Mouse (Mus musculus) MEL (cell line): ENCODE measurements at regions not wholly inside any gene's neighbourhood (a gene's known extent, or its start where the extent isn't known, plus 50 kb on each side); places are given as distances from the start of the nearest gene placed in this dataset.

Experiments
- DNase-seq: peaks from one replicate; pipeline ENCODE4 v3.0.0; 2011; ENCODE audit warnings: low read depth, low spot score
- H3K27ac ChIP-seq: 2 replicates; pipeline ENCODE4 v1.5.1; 2012; ENCODE audit warnings: low read depth, mild to moderate bottlenecking, control low read depth, low read length, moderate library complexity; ENCODE audit not compliant: control insufficient read depth
- H3K27me3 ChIP-seq, 2 experiments: fragments of 150-350 bp in 1 of 2; sonication (generic) in 1 of 2; 2 replicates each; pipeline ENCODE4 v1.6.1; 2012; ENCODE audit warnings: low read length in 2 of 2, mild to moderate bottlenecking in 2 of 2, improper control_type of control experiment in 1 of 2, moderate library complexity in 1 of 2; ENCODE audit not compliant: insufficient read depth in 2 of 2, control insufficient read depth in 1 of 2
- H3K36me3 ChIP-seq, 2 experiments: 2 replicates each; pipeline ENCODE4 v1.6.1; 2012 to 2014; ENCODE audit warnings: low read length in 2 of 2, improper control_type of control experiment in 1 of 2, inconsistent platforms in 1 of 2, mild to moderate bottlenecking in 1 of 2; ENCODE audit not compliant: insufficient read depth in 2 of 2, control insufficient read depth in 1 of 2
- H3K4me1 ChIP-seq, 2 experiments: fragments of 150-350 bp in 1 of 2; sonication (generic) in 1 of 2; 2 replicates each; pipeline ENCODE4 v1.6.1; 2012; ENCODE audit warnings: low read length in 2 of 2, improper control_type of control experiment in 1 of 2, mild to moderate bottlenecking in 1 of 2; ENCODE audit not compliant: insufficient read depth in 2 of 2, control insufficient read depth in 1 of 2
- H3K4me3 ChIP-seq, 2 experiments: fragments of 150-350 bp in 1 of 2; sonication (generic) in 1 of 2; 2 replicates each; pipeline ENCODE4 v1.5.1; 2012; ENCODE audit warnings: low read depth in 2 of 2, low read length in 2 of 2, mild to moderate bottlenecking in 2 of 2, moderate library complexity in 2 of 2, control low read depth in 1 of 2, improper control_type of control experiment in 1 of 2; ENCODE audit not compliant: control insufficient read depth in 1 of 2, insufficient read depth in 1 of 2
- H3K79me2 ChIP-seq: 2 replicates; pipeline ENCODE4 v1.6.1; 2012; ENCODE audit warnings: mild to moderate bottlenecking, low read length, moderate library complexity; ENCODE audit not compliant: control insufficient read depth, poor library complexity, insufficient read depth
- H3K9ac ChIP-seq: 2 replicates; pipeline ENCODE4 v1.6.1; 2012; ENCODE audit warnings: low read depth, mild to moderate bottlenecking, control low read depth, low read length, moderate library complexity; ENCODE audit not compliant: control insufficient read depth, poor library complexity, severe bottlenecking
- H3K9me3 ChIP-seq: fragments of 150-350 bp; sonication (generic); replicated peaks from 2 replicates; pipeline ENCODE4 v1.6.1; 2012; ENCODE audit warnings: mild to moderate bottlenecking, low read length, improper control_type of control experiment, moderate library complexity; ENCODE audit not compliant: insufficient read depth
- CHD1 ChIP-seq: IDR thresholded peaks from 2 replicates; pipeline ENCODE4 v1.6.1; 2012; ENCODE audit warnings: low read depth, mild to moderate bottlenecking, inconsistent platforms, low read length, improper control_type of control experiment
- CHD2 ChIP-seq: IDR thresholded peaks from 2 replicates; pipeline ENCODE4 v1.6.1; 2011; ENCODE audit warnings: low read length, improper control_type of control experiment
- CTCF ChIP-seq, 3 experiments: IDR thresholded peaks in 2 of 3; conservative IDR thresholded peaks in 1 of 3; 2 replicates each; pipeline ENCODE4 v1.5.1; 2011 to 2012; ENCODE audit warnings: low read length in 3 of 3, low read depth in 2 of 3, mild to moderate bottlenecking in 2 of 3, improper control_type of control experiment in 1 of 3, inconsistent platforms in 1 of 3, mixed read lengths in 1 of 3, moderate library complexity in 1 of 3; ENCODE audit not compliant: control insufficient read depth in 1 of 3, insufficient read depth in 1 of 3, poor library complexity in 1 of 3, severe bottlenecking in 1 of 3
- E2F4 ChIP-seq: IDR thresholded peaks from 2 replicates; pipeline ENCODE4 v1.6.1; 2011; ENCODE audit warnings: low read depth, low read length, improper control_type of control experiment, borderline replicate concordance
- EP300 ChIP-seq, 2 experiments: IDR thresholded peaks; 2 replicates each; pipeline ENCODE4 v1.6.1; 2011; ENCODE audit warnings: improper control_type of control experiment in 2 of 2, low read length in 2 of 2, low read depth in 1 of 2, mild to moderate bottlenecking in 1 of 2
- ETS1 ChIP-seq: IDR thresholded peaks from 2 replicates; pipeline ENCODE4 v1.6.1; 2012; ENCODE audit warnings: low read depth, mild to moderate bottlenecking, inconsistent platforms, low read length, improper control_type of control experiment, moderate library complexity
- GATA1 ChIP-seq: IDR thresholded peaks from 2 replicates; pipeline ENCODE4 v1.6.1; 2011; ENCODE audit warnings: low read depth, low read length, improper control_type of control experiment
- HCFC1 ChIP-seq: IDR thresholded peaks from 2 replicates; pipeline ENCODE4 v1.6.1; 2012; ENCODE audit warnings: low read depth, mild to moderate bottlenecking, inconsistent platforms, low read length, improper control_type of control experiment, moderate library complexity
- KAT2A ChIP-seq: conservative IDR thresholded peaks from 2 replicates; pipeline ENCODE4 v1.6.1; 2012; ENCODE audit warnings: low read depth, low read length, improper control_type of control experiment, inconsistent platforms
- MXI1 ChIP-seq: IDR thresholded peaks from 2 replicates; pipeline ENCODE4 v1.6.1; 2011; ENCODE audit warnings: mild to moderate bottlenecking, low read depth, low read length, improper control_type of control experiment
- MYB ChIP-seq: IDR thresholded peaks from 2 replicates; pipeline ENCODE4 v1.6.1; 2011; ENCODE audit warnings: mild to moderate bottlenecking, low read depth, low read length, improper control_type of control experiment
- NELFE ChIP-seq: IDR thresholded peaks from 2 replicates; pipeline ENCODE4 v1.6.1; 2011; ENCODE audit warnings: low read depth, low read length, improper control_type of control experiment
- POLR2AphosphoS2 ChIP-seq: IDR thresholded peaks from 2 replicates; pipeline ENCODE4 v1.6.1; 2011; ENCODE audit warnings: low read length, improper control_type of control experiment
- RAD21 ChIP-seq: IDR thresholded peaks from 2 replicates; pipeline ENCODE4 v1.6.1; 2011; ENCODE audit warnings: mild to moderate bottlenecking, low read depth, low read length, improper control_type of control experiment
- RCOR1 ChIP-seq: IDR thresholded peaks from 2 replicates; pipeline ENCODE4 v1.6.1; 2012; ENCODE audit warnings: low read depth, mild to moderate bottlenecking, inconsistent platforms, low read length, improper control_type of control experiment
- SMC3 ChIP-seq: IDR thresholded peaks from 2 replicates; pipeline ENCODE4 v1.6.1; 2011; ENCODE audit warnings: low read depth, low read length, improper control_type of control experiment
- TAL1 ChIP-seq: IDR thresholded peaks from 2 replicates; pipeline ENCODE4 v1.6.1; 2012; ENCODE audit warnings: mild to moderate bottlenecking, inconsistent platforms, low read length, moderate library complexity, mixed read lengths
- TBP ChIP-seq: IDR thresholded peaks from 2 replicates; pipeline ENCODE4 v1.8.0; 2011; ENCODE audit warnings: low read depth, low read length, improper control_type of control experiment
- TCF12 ChIP-seq: IDR thresholded peaks from 2 replicates; pipeline ENCODE4 v1.6.1; 2014; ENCODE audit warnings: low read depth, mild to moderate bottlenecking, inconsistent platforms, low read length, improper control_type of control experiment, moderate library complexity
- UBTF ChIP-seq: IDR thresholded peaks from 2 replicates; pipeline ENCODE4 v1.6.1; 2012; ENCODE audit warnings: low read depth, mild to moderate bottlenecking, inconsistent platforms, low read length, improper control_type of control experiment, moderate library complexity, borderline replicate concordance; ENCODE audit not compliant: insufficient read depth
- USF2 ChIP-seq, 2 experiments: IDR thresholded peaks; 2 replicates each; pipeline ENCODE4 v1.6.1; 2011 to 2012; ENCODE audit warnings: improper control_type of control experiment in 2 of 2, low read length in 2 of 2, borderline replicate concordance in 1 of 2, inconsistent platforms in 1 of 2, low read depth in 1 of 2, mild to moderate bottlenecking in 1 of 2; ENCODE audit not compliant: insufficient read depth in 1 of 2
- ZC3H11A ChIP-seq: IDR thresholded peaks from 2 replicates; pipeline ENCODE4 v1.6.1; 2012; ENCODE audit warnings: low read depth, mild to moderate bottlenecking, inconsistent platforms, low read length, improper control_type of control experiment
- ZKSCAN1 ChIP-seq: IDR thresholded peaks from 2 replicates; pipeline ENCODE4 v1.6.1; 2012; ENCODE audit warnings: low read depth, mild to moderate bottlenecking, inconsistent platforms, low read length, improper control_type of control experiment, moderate library complexity

DNA sequence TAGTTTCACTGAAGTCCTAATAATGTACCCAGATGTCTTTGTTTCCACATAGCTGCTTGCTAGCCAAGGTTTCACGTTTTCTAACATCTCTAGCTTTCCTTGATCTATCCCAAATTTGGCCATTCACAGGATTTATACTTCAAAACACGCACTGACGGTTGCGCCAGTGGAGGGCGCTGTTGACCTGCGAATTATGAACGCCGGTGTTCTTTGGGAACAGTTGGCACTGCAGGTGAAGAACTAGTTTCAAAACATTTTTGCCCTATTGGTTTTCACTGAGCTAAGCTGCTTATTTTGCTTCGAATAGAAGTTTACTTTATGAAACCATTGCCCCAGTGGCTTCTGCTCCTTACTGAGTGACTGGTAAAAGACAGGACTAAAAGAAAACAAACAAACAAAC lies 76.7 kb upstream of the Slitrk3 start:
- peak; percentile 18 for DNase-seq
- no peaks in the 10 kb centered on the region for H3K79me2 ChIP-seq
- H3K4me1 ChIP-seq: no peaks in the 10 kb centered on the region
- H3K9me3 ChIP-seq: no peaks in the 10 kb centered on the region
- H3K27me3 ChIP-seq: no peaks in the 10 kb centered on the region
- no peak overlapping the region for H3K9ac ChIP-seq
- no peak overlapping the region for H3K27ac ChIP-seq
- TF ChIP-seq ZC3H11A (peak; percentile 26; the same call in 1 of the 2 replicates), TBP (no peak), CTCF (IDR thresholded peaks at IDR 0.05 in 2 of 3, conservative IDR thresholded peaks at IDR 0.05 in 1 of 3; ENCODE audit: control insufficient read depth in 1 of 3, insufficient read depth in 1 of 3, low read depth in 2 of 3, low read length in 3 of 3, poor library complexity in 1 of 3, severe bottlenecking in 1 of 3) (peak in 2 of 3 experiments; percentile 57 to 70; a peak in 4 of 6 replicates), SMC3 (peak; percentile 59), RAD21 (peak; percentile 55), HCFC1 (no peak), UBTF (no peak), NELFE (no peak)
- no peak overlapping the region for H3K4me3 ChIP-seq
- H3K36me3 ChIP-seq: no peaks in the 10 kb centered on the region

DNA sequence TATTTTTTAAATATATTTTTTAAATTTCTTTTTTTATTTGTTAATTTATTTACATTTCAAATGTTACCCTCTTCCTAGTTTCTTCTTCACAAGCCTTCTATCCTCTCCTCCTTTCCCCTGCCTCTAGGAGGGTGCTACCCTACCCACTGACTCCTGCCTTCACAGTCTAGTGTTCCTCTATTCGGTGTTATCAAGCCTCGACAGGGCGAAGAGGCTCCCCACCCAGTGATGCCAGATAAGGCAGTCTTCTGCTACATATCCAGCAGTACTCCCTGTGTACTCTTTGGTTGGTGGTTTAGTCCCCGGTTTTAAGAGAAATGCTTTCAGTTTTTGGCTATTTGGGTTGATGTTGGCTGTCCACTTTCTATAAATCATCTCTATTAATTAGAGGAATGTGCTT lies 67.5 kb upstream of the Slitrk3 start:
- H3K4me1 ChIP-seq: no peaks in the 10 kb centered on the region
- TF ChIP-seq TAL1: peak; percentile 35
- TF ChIP-seq CHD1: no peak
- TF ChIP-seq MYB: no peak
- TF ChIP-seq UBTF: no peak
- TF ChIP-seq MXI1: no peak
- TF ChIP-seq KAT2A: no peak
- peak; percentile 78 for TF ChIP-seq TCF12
- peak; percentile 73 to 75 for TF ChIP-seq EP300 (IDR thresholded peaks at IDR 0.05; ENCODE audit: low read depth in 1 of 2, low read length in 2 of 2)
- no peak for TF ChIP-seq ZKSCAN1
- 0 out of 2 replicates have a peak, but pooled peaks have one; percentile 35 for TF ChIP-seq RCOR1
- TF ChIP-seq GATA1: peak; percentile 68
- TF ChIP-seq CHD2: no peak
- no peak for TF ChIP-seq ETS1
- no peak for TF ChIP-seq E2F4
- TF ChIP-seq USF2 (IDR thresholded peaks at IDR 0.05; ENCODE audit: borderline replicate concordance in 1 of 2, insufficient read depth in 1 of 2, low read depth in 1 of 2, low read length in 2 of 2): no peak
- no peak for TF ChIP-seq POLR2AphosphoS2
- peak; percentile 59 for DNase-seq

More for the DNA sequence above, 67.5 kb upstream of the Slitrk3 start:
- no peak overlapping the region for H3K9ac ChIP-seq
- no peak overlapping the region for H3K4me3 ChIP-seq
- no peaks in the 10 kb centered on the region for H3K79me2 ChIP-seq
- H3K36me3 ChIP-seq: no peaks in the 10 kb centered on the region
- no peak overlapping the region for H3K27ac ChIP-seq
- H3K27me3 ChIP-seq: no peaks in the 10 kb centered on the region
- H3K9me3 ChIP-seq: no peaks in the 10 kb centered on the region
